In genomic region chr1:189315896-189316295, GRCm38 (mm10) we compare ENCODE assay signal across 14 mouse cellular contexts.
DNase-seq lines count a peak whose midpoint lies in the region; ATAC-seq and TF ChIP-seq lines count a peak whose summit lies in the region.
"Had no signal": no experiment of that assay in that cellular context is flagged by ENCODE, and none has a peak within 500 bp of the region (broad histone marks: within the 10 kb centered on the region; RNA-seq: fewer than 3 reads in every experiment).

No protein-coding gene starts in this region.

- peak; percentile 48 for DNase-seq in embryo, embryonic 10.5 days (ENCODE audit: low spot score)
- DNase-seq in embryo, embryonic 10 days (ENCODE audit: low spot score): no peak
- peak; percentile 15 for DNase-seq in lung, postnatal 36 days
- no peak for DNase-seq in lung, postnatal 25 days (ENCODE audit: low spot score)
- no peak for DNase-seq in left cerebral cortex, postnatal 25 days (ENCODE audit: low spot score in 2 of 2)
- DNase-seq: cerebellum, postnatal 25 days; kidney, postnatal 10 days; right cerebral cortex, postnatal 4 days had no signal

- ATAC-seq in intestine, postnatal 0 days: no peak
- ATAC-seq in intestine, embryonic 16.5 days: no peak
- ATAC-seq in frontal cortex, adult (ENCODE audit: low TSS enrichment): no peak

- no peaks in the 10 kb centered on the region for H3K9me3 ChIP-seq in intestine, postnatal 0 days (ENCODE audit: control insufficient read depth)
- no peaks in the 10 kb centered on the region for H3K9me3 ChIP-seq in intestine, embryonic 16.5 days (ENCODE audit: control insufficient read depth, low read length)
- H3K9me3 ChIP-seq: lung, embryonic 15.5 days; midbrain, embryonic 12.5 days had no signal

- WGBS in intestine, postnatal 0 days: 61% methylated on average over 2 of the region's 2 CpGs
- WGBS in intestine, embryonic 16.5 days: 56% methylated on average over 2 of the region's 2 CpGs

- intact Hi-C loops in left cerebral cortex, postnatal 25 days (cut with DNase I): no loop called here

- H3K36me3 ChIP-seq in intestine, postnatal 0 days (ENCODE audit: control insufficient read depth, insufficient read depth): no peaks in the 10 kb centered on the region
- no peaks in the 10 kb centered on the region for H3K36me3 ChIP-seq in intestine, embryonic 16.5 days (ENCODE audit: control insufficient read depth, insufficient read depth, low read length)
- H3K36me3 ChIP-seq: G1E; lung, embryonic 15.5 days; midbrain, embryonic 12.5 days had no signal

- no peaks in the 10 kb centered on the region for H3K4me1 ChIP-seq in intestine, postnatal 0 days (replicated peaks; ENCODE audit: control insufficient read depth, insufficient read depth, low read length)
- no peaks in the 10 kb centered on the region for H3K4me1 ChIP-seq in intestine, embryonic 16.5 days (ENCODE audit: control insufficient read depth, insufficient read depth, low read length)
- H3K4me1 ChIP-seq: lung, embryonic 15.5 days; midbrain, embryonic 12.5 days had no signal

- no peak overlapping the region for H3K9ac ChIP-seq in intestine, postnatal 0 days (ENCODE audit: low read depth, low read length)
- H3K9ac ChIP-seq in intestine, embryonic 16.5 days (ENCODE audit: low read depth, low read length): no peak overlapping the region
- H3K9ac ChIP-seq: lung, embryonic 15.5 days; midbrain, embryonic 12.5 days had no signal

- peak; percentile 61 for TF ChIP-seq CTCF in intestine, postnatal 0 days (IDR thresholded peaks at IDR 0.05; ENCODE audit: low read depth)

- no peak overlapping the region for H3K4me2 ChIP-seq in intestine, postnatal 0 days (replicated peaks; ENCODE audit: low read depth)
- H3K4me2 ChIP-seq in intestine, embryonic 16.5 days (ENCODE audit: low read depth, low read length): no peak overlapping the region
- H3K4me2 ChIP-seq: lung, embryonic 15.5 days; midbrain, embryonic 12.5 days had no signal

- H3K27me3 ChIP-seq in intestine, postnatal 0 days (replicated peaks; ENCODE audit: control insufficient read depth, insufficient read depth, low read length): no peaks in the 10 kb centered on the region
- H3K27me3 ChIP-seq in intestine, embryonic 16.5 days (replicated peaks; ENCODE audit: control insufficient read depth, insufficient read depth, low read length): no peaks in the 10 kb centered on the region
- H3K27me3 ChIP-seq: lung, embryonic 15.5 days; midbrain, embryonic 12.5 days had no signal

- H3K4me3 ChIP-seq in intestine, postnatal 0 days (ENCODE audit: low read depth, low read length): no peak overlapping the region
- H3K4me3 ChIP-seq in intestine, embryonic 16.5 days (ENCODE audit: low read length): no peak overlapping the region
- H3K4me3 ChIP-seq: lung, embryonic 15.5 days; midbrain, embryonic 12.5 days had no signal

- no peak overlapping the region for H3K27ac ChIP-seq in intestine, postnatal 0 days (ENCODE audit: low read depth, low read length)
- H3K27ac ChIP-seq in intestine, embryonic 16.5 days (ENCODE audit: low read length): no peak overlapping the region
- H3K27ac ChIP-seq: lung, embryonic 15.5 days; midbrain, embryonic 12.5 days had no signal

Comparison
In these comparisons a context has a peak if more than half of its experiments do, and no peak if none do; other contexts are left out.
1. DNase-seq: peak in embryo, embryonic 10.5 days (single experiment) and lung, postnatal 36 days (single experiment); none in embryo, embryonic 10 days (single experiment), lung, postnatal 25 days (single experiment) and left cerebral cortex, postnatal 25 days (0 of 2).